Mouse (Mus musculus): Measurements from ENCODE around the gene 1810065E05Rik. TPM values are rescaled to one million over a fixed set of nuclear protein-coding genes. Genes with fewer than 3 reads are reported as not detected.

The 1810065E05Rik gene
- polyA plus RNA-seq (2012; rRNA removed): 0.81 and 4.0 TPM in 2 replicates

GRCm38 (mm10) chr11:58420815-58421214, at the start of gene 1810065E05Rik:
Gene 1810065E05Rik, plus strand, starts transcription at chr11:58421111.
- H3K4me1 ChIP-seq (ENCODE audit: control insufficient read depth, insufficient read depth, low read length): no peaks in the 10 kb centered on the region
- H3K4me3 ChIP-seq (ENCODE audit: control insufficient read depth, low read depth, low read length): no peak within 1 kb of the TSS
- H3K27ac ChIP-seq (ENCODE audit: control insufficient read depth, insufficient read depth, low read depth, low read length): no peak within 1 kb of the TSS
- H3K36me3 ChIP-seq (ENCODE audit: control insufficient read depth, insufficient read depth, low read length): no peaks in the 10 kb centered on the region
- H3K27me3 ChIP-seq (ENCODE audit: control insufficient read depth, insufficient read depth, low read length): no peaks in the 10 kb centered on the region
- no peak for TF ChIP-seq CTCF (IDR thresholded peaks at IDR 0.05; ENCODE audit: control insufficient read depth, insufficient read depth, insufficient replicate concordance, low read depth, low read length)
- TF ChIP-seq POLR2A (IDR thresholded peaks at IDR 0.05; ENCODE audit: control insufficient read depth, low read depth, low read length): no peak

- Histone ChIP-seq H3K27ac (ENCODE audit: control insufficient read depth, insufficient read depth, low read depth, low read length) (no peak overlapping the region), H3K36me3 (ENCODE audit: control insufficient read depth, insufficient read depth, low read length) (no peaks in the 10 kb centered on the region), H3K4me1 (ENCODE audit: control insufficient read depth, insufficient read depth, low read length) (peaks cover 3% of the 10 kb centered on the region), H3K4me3 (ENCODE audit: control insufficient read depth, low read depth, low read length) (no peak overlapping the region), H3K27me3 (ENCODE audit: control insufficient read depth, insufficient read depth, low read length) (no peaks in the 10 kb centered on the region)
- TF ChIP-seq POLR2A (IDR thresholded peaks at IDR 0.05; ENCODE audit: control insufficient read depth, low read depth, low read length) (no peak), CTCF (IDR thresholded peaks at IDR 0.05; ENCODE audit: control insufficient read depth, insufficient read depth, insufficient replicate concordance, low read depth, low read length) (no peak)
Measured at GRCm38 (mm10) chr11:58377273-58377672, 43.6 kb upstream of the 1810065E05Rik start.

GRCm38 (mm10) chr11:58377686-58378085, 43.2 kb upstream of the 1810065E05Rik start:
- H3K4me3 ChIP-seq (ENCODE audit: control insufficient read depth, low read depth, low read length): no peak overlapping the region
- H3K4me1 ChIP-seq (ENCODE audit: control insufficient read depth, insufficient read depth, low read length): peaks cover 3% of the 10 kb centered on the region
- H3K27me3 ChIP-seq (ENCODE audit: control insufficient read depth, insufficient read depth, low read length): no peaks in the 10 kb centered on the region
- H3K36me3 ChIP-seq (ENCODE audit: control insufficient read depth, insufficient read depth, low read length): no peaks in the 10 kb centered on the region
- TF ChIP-seq CTCF (IDR thresholded peaks at IDR 0.05; ENCODE audit: control insufficient read depth, insufficient read depth, insufficient replicate concordance, low read depth, low read length) (no peak), POLR2A (IDR thresholded peaks at IDR 0.05; ENCODE audit: control insufficient read depth, low read depth, low read length) (no peak)
- H3K27ac ChIP-seq (ENCODE audit: control insufficient read depth, insufficient read depth, low read depth, low read length): no peak overlapping the region

- no peaks in the 10 kb centered on the region for H3K27me3 ChIP-seq (ENCODE audit: control insufficient read depth, insufficient read depth, low read length)
- TF ChIP-seq CTCF (IDR thresholded peaks at IDR 0.05; ENCODE audit: control insufficient read depth, insufficient read depth, insufficient replicate concordance, low read depth, low read length): no peak
- no peak for TF ChIP-seq POLR2A (IDR thresholded peaks at IDR 0.05; ENCODE audit: control insufficient read depth, low read depth, low read length)
- no peak within 1 kb of the TSS for H3K4me3 ChIP-seq (ENCODE audit: control insufficient read depth, low read depth, low read length)
- H3K36me3 ChIP-seq (ENCODE audit: control insufficient read depth, insufficient read depth, low read length): no peaks in the 10 kb centered on the region
- peaks cover 3% of the 10 kb centered on the region for H3K4me1 ChIP-seq (ENCODE audit: control insufficient read depth, insufficient read depth, low read length)
- no peak within 1 kb of the TSS for H3K27ac ChIP-seq (ENCODE audit: control insufficient read depth, insufficient read depth, low read depth, low read length)
Measured at GRCm38 (mm10) chr11:58378763-58379278, 42.1 kb upstream of the 1810065E05Rik start, which contains the start of gene Lypd8. Gene Lypd8, plus strand, starts transcription at chr11:58379043.

GRCm38 (mm10) chr11:58379516-58379915, 41.4 kb upstream of the 1810065E05Rik start:
- no peak overlapping the region for H3K4me3 ChIP-seq (ENCODE audit: control insufficient read depth, low read depth, low read length)
- H3K27ac ChIP-seq (ENCODE audit: control insufficient read depth, insufficient read depth, low read depth, low read length): no peak overlapping the region
- TF ChIP-seq POLR2A (IDR thresholded peaks at IDR 0.05; ENCODE audit: control insufficient read depth, low read depth, low read length) (no peak), CTCF (IDR thresholded peaks at IDR 0.05; ENCODE audit: control insufficient read depth, insufficient read depth, insufficient replicate concordance, low read depth, low read length) (no peak)

GRCm38 (mm10) chr11:58382471-58382870, 38.4 kb upstream of the 1810065E05Rik start:
- TF ChIP-seq CTCF (IDR thresholded peaks at IDR 0.05; ENCODE audit: control insufficient read depth, insufficient read depth, insufficient replicate concordance, low read depth, low read length) (no peak), POLR2A (IDR thresholded peaks at IDR 0.05; ENCODE audit: control insufficient read depth, low read depth, low read length) (no peak)
- Histone ChIP-seq H3K27me3 (ENCODE audit: control insufficient read depth, insufficient read depth, low read length) (no peaks in the 10 kb centered on the region), H3K4me3 (ENCODE audit: control insufficient read depth, low read depth, low read length) (no peak overlapping the region), H3K27ac (ENCODE audit: control insufficient read depth, insufficient read depth, low read depth, low read length) (no peak overlapping the region), H3K36me3 (ENCODE audit: control insufficient read depth, insufficient read depth, low read length) (no peaks in the 10 kb centered on the region), H3K4me1 (ENCODE audit: control insufficient read depth, insufficient read depth, low read length) (peaks cover 5% of the 10 kb centered on the region)

More at GRCm38 (mm10) chr11:58379516-58379915, 41.4 kb upstream of the 1810065E05Rik start:
- no peaks in the 10 kb centered on the region for H3K36me3 ChIP-seq (ENCODE audit: control insufficient read depth, insufficient read depth, low read length)
- H3K27me3 ChIP-seq (ENCODE audit: control insufficient read depth, insufficient read depth, low read length): no peaks in the 10 kb centered on the region
- peaks cover 3% of the 10 kb centered on the region for H3K4me1 ChIP-seq (ENCODE audit: control insufficient read depth, insufficient read depth, low read length)

GRCm38 (mm10) chr11:58399985-58400645, 20.8 kb upstream of the 1810065E05Rik start:
- peaks cover 9% of the 10 kb centered on the region for H3K4me1 ChIP-seq (ENCODE audit: control insufficient read depth, insufficient read depth, low read length)
- no peak overlapping the region for H3K4me3 ChIP-seq (ENCODE audit: control insufficient read depth, low read depth, low read length)
- no peak overlapping the region for H3K27ac ChIP-seq (ENCODE audit: control insufficient read depth, insufficient read depth, low read depth, low read length)
- H3K36me3 ChIP-seq (ENCODE audit: control insufficient read depth, insufficient read depth, low read length): no peaks in the 10 kb centered on the region
- no peak for TF ChIP-seq CTCF (IDR thresholded peaks at IDR 0.05; ENCODE audit: control insufficient read depth, insufficient read depth, insufficient replicate concordance, low read depth, low read length)
- TF ChIP-seq POLR2A (IDR thresholded peaks at IDR 0.05; ENCODE audit: control insufficient read depth, low read depth, low read length): no peak
- no peaks in the 10 kb centered on the region for H3K27me3 ChIP-seq (ENCODE audit: control insufficient read depth, insufficient read depth, low read length)
